Mouse (Mus musculus): Measurements from ENCODE around the gene Elovl7.
A peak's percentile ranks its signal among the peaks of the same experiment; 100 is the strongest.

Elovl7 gene

GRCm38 (mm10) chr13:108214081-108214484 is at the start of gene Elovl7:
Elovl7 (plus strand) TSS chr13:108214404.
- peak; percentile 69 for DNase-seq (ENCODE audit: low spot score)

DNA sequence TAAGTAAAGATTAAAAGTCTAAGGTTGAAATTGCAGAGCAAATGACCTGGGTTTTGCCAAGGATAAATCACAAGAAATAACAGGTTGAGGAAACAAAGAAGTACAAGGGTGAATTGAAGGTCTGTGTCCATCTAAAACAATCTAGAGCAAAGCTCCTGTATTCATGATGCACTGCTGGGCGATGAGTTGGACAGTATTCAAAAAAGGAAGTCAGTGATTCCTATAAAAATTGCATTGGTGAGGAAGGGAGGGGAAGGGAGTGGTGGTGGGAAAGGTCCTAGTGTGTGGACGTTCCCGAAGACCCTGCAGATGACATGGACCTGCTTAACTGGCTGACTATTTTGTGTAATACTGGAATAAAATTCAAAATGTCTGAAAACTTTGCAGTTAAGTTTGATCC is 49.6 kb upstream of the Elovl7 start:
- DNase-seq (ENCODE audit: low spot score): no peak

GRCm38 (mm10) chr13:108170002-108170401 is 44.2 kb upstream of the Elovl7 start:
- no peak for DNase-seq (ENCODE audit: low spot score)

- DNase-seq (ENCODE audit: low spot score): no peak
Measured at GRCm38 (mm10) chr13:108170511-108170910, 43.7 kb upstream of the Elovl7 start.

GRCm38 (mm10) chr13:108179618-108180017 is 34.6 kb upstream of the Elovl7 start:
- DNase-seq (ENCODE audit: low spot score): no peak

DNA sequence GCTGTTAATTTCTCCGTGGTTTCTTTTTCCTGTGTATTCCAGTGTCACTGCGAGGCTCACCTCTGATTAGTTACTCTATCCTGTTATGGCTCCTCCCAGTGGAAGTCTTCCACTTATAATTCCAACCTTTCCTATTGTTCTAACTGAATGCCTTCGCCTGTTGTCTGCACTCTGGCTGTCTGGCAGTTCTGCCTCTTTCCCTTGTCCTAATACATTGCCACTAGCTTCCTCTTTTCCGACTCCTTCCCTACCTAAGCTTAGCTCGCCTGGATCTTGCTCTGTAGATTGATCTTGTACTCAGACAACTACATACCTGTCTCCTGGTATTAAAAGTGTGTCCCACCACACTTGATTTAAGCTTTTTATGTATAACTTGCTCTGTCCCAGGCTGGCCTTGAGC is 33.4 kb upstream of the Elovl7 start:
- DNase-seq (ENCODE audit: low spot score): no peak

DNA sequence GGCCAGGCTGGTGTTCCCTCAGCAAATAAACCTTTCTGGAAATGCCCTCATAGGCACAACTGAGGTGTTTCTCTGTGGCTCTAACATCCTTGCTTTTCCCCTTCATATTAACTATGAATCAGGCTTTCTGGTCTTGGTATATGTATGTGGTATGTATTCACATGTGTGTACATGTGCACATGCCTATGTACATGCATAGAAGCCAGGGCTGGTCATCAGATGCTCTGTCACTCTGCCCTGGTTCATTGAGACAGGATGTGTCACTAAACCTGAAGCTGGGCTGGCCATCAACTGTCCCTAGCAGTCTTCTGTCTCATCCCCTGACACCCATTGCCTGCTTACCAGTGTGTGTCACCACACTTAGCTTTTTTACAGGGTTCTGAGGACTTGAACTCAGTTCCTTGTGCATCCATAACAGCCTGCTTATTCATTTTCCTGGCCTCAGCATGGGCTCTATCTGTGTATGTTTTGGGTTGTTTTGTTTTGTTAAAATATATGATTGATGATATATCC is 29.4 kb upstream of the Elovl7 start:
- DNase-seq (ENCODE audit: low spot score): no peak

DNA sequence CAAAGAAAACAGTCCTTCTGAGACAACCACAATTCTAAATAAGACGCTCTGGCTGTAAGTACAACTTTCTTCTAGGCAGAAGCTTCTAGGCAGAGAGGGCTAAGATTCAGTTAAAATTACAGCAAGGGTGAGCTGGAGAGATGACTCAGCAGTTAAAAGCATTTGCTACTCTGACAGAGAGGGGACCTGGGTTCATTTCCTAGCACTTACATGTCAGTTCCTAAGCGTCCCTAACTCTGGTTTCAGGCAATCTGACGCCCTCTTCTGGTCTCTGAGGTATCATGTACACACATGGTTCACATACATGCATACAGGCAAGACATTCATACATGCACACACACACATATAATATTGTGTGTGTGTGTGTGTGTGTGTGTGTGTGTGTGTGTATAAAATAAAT is 28.7 kb upstream of the Elovl7 start:
- no peak for DNase-seq (ENCODE audit: low spot score)

DNA sequence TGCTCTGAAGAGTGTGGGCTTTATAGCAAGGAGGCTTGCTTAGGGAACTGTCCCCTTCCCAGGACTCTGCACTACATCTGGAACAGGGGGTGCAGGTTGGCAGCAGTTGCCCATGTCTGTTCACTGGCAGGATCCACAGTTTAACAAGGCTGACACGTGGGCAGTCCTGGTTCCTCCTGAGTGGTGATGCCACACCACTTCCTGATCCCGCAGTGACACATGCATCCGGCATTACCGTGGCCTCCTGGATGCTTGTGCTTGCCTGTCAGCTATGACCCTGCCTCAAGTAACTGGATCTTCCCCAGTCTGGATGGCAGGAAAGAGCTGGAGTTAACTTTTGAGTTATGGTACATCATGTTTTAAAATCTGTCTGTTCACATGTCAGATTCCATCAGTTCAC is 26.2 kb upstream of the Elovl7 start:
- DNase-seq (ENCODE audit: low spot score): no peak

GRCm38 (mm10) chr13:108191074-108191720 is 23.0 kb upstream of the Elovl7 start:
- DNase-seq (ENCODE audit: low spot score): no peak

- no peak for DNase-seq (ENCODE audit: low spot score)
Measured at GRCm38 (mm10) chr13:108195474-108195873, 18.7 kb upstream of the Elovl7 start.

- DNase-seq (ENCODE audit: low spot score): no peak
Measured at GRCm38 (mm10) chr13:108204857-108205256, 9.3 kb upstream of the Elovl7 start.

DNA sequence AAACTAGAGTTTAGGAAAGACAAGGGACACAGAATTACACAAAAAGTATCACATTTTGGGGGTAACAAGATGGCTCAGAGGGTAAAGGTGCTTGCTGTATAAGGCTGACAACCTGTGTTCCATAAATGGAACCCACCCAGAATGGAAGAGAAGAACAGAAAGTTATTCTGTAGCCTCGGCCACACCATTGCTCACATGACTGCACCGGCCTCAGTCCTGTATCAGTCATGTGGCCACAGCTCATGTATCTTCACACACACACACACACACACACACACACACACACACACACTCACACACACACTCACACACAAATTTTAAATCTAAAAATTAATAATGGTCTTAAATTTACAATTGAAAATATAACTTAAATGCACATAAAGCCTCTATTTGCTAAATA is 6.8 kb upstream of the Elovl7 start:
- DNase-seq (ENCODE audit: low spot score): no peak

DNA sequence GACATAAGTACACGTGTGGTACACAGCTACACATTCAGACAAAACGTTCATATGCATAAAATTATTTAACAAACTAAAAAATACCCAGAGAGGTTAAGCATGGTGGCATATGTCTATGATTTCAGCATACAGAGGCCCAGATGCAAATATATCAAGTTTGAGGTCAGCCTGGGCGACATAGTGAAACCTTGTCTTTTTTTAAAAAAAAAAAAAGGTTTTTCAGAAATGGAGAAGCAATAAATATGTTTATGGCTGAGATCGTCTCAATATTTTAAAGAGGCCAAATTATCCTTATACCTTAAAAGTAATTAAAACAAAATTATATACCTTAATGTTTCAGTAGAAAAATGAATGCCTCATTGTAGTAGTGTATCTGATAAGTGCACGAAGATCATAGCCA is 6.1 kb upstream of the Elovl7 start:
- no peak for DNase-seq (ENCODE audit: low spot score)

GRCm38 (mm10) chr13:108210960-108211359 is 3.2 kb upstream of the Elovl7 start:
- DNase-seq (ENCODE audit: low spot score): no peak

DNA sequence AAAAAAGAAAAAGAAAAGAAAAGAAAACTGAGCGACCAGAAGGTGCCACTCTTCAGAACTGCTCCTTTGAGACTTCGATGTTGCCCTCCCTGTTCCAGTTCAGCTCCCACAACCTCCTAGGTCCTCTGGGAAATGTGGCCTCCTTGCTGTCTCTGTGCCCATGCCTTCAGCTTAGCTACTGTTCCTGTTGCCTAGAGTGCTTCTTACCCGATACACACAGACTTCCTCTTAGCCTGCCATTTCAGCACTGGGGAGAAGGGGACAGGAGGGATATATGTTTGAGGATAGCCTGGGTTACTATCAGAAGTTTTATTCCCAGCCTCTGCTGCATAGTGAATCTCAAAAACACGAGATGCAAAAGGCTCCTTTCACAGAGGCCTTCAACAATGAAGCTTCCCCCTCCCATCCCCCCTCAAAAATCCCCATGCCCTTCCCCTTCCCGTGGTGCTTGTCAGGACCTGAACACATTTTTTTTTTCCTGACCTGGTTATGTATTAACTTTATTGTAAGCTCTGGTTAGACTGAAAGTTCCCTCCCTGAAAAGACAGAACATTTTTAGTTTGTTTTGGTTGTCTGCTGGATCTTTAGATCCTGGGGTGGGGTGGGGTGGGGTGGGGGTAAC is 1.7 kb upstream of the Elovl7 start:
- DNase-seq (ENCODE audit: low spot score): no peak

DNA sequence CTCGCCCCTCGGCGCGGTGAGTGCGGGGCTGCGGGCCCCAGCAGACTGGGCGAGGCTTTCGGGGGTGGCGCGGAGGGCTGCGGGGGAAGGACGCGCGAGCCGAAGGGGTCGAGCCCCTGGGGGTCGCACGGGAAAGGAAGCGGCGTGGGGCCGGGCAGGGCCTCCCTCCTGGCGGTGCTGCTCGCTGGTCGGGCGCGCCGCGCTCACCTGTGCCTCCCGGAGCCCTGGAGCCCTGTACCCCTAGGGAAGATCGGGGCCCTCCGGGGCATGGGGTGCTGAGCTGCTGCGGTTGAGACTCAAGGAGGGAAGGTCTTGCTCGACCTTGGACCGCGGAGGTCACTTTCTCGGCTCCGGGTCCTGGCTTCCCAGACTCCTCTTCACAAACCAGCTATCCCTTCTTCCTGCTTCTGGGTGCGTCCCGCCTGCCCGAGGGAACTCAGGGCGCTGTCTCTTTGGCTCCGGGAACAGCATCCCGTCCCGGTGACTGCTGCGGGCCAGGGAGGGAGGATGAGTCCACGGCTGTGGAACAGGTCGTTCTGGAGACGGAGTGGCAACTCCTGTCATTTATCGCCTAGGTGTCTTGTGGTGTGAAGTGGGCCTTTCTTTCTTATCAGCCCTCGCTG is 392 bp downstream of the Elovl7 start:
- DNase-seq (ENCODE audit: low spot score): peak; percentile 30

GRCm38 (mm10) chr13:108215231-108215780 is 1.1 kb downstream of the Elovl7 start:
- DNase-seq (ENCODE audit: low spot score): no peak

DNA sequence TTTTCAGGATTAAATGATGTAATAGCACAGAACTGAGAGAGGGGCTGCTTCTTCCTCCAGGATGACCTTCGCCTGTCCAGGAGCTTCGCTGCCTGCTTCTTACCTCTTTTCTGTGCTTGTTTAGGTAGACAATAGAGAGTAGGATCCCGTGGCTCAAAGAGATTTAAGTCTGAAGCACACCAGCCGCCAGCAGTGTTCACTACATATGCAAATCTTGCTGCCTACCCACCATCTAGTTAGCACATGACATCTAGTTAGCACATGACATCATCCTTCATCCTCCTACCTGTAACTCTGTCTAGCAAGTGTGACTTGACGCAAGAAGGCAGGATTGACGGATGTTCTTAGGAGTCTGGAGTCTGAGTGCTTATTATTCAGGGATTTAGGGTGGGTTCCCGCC is 5.6 kb downstream of the Elovl7 start:
- DNase-seq (ENCODE audit: low spot score): no peak

DNA sequence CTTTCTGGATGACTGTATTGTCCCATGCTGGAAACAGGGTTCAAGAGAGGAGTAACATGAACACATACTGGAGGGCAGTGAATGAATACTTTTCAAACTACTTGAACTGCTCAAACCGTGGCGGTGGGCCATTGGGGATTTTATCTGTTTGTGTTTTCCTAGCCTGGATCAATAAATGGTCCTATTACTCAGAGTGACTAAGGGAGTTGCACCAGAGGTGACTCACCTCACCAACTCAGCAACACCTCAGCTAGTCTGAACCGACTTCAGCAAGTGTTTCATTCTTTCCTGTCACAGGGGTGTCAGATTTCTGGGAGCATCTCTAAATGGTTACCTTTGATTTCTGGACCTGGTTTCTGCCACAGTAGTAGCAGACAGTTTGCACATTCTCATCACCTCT is 15.0 kb downstream of the Elovl7 start:
- no peak for DNase-seq (ENCODE audit: low spot score)

DNA sequence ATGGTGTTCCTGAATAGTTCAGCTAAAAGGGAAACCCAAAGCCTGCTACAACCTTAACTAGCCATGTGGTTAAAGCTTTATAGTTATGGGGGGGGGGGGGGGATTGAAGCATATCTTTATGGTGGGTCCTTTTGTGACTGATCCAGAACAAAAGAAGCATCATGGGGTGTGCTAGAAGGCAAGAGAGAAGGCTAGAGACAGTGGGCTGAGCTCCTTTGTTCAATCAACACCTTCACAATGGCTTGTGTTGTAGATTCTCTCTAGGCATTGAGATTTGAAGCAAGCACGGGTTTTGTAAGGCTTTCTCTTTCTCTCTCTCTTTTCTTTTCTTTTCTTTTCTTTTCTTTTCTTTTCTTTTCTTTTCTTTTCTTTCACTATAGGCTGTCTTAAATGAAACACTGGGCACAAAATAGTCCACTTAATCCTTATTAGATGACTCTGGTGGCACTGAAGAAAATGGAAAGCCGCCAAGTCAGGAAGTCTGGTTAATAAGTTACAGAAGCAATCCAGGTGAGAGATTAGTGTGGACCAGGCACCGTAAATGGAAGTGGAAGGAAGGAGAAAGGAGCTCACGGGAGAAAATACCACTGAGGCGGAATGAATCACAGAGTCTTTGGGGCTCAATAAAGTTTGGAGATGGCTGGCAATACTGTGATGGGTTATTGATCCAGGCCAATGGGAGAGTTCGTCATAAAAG is 15.6 kb downstream of the Elovl7 start:
- DNase-seq (ENCODE audit: low spot score): no peak

DNA sequence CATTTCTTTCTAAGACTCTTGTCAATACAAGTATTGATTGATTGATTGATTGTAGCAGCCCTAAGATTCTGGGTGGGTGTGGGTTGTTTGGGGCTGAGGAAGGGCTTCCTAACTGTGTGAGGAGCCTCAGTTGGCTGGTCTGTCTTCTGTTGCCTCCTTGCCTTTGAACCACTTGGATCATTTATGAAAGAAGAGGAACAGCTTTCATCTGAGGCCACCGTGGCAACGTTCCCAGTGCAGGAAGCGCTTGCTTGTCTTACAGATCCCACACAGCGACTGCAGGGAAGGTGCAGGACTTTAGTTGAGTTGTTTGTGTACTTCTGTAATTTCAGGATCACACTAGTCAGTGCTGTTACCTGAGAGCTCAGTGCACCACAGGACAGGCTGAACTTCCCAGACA is 25.8 kb downstream of the Elovl7 start:
- DNase-seq (ENCODE audit: low spot score): no peak

DNA sequence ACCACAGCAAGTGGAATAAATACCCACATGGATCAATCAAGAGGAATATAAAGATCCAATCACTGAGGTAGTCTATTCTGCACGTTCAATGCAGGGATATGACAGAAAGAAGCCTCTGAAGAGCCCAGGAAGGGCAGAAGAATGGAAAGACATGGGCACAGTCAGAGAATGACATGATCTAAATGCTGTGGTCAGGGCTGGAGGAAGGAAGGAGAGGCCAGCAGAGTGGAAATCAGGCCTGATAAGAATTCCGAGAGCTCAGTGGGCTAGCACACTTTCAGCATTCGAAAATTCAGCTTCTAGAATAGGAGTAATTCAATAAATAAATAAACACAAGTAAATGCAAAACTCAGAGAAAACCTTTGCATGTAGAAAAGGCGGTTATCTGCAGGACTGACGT is 27.5 kb downstream of the Elovl7 start:
- DNase-seq (ENCODE audit: low spot score): no peak
